Mouse (Mus musculus): Measurements from ENCODE around the gene Klhdc4.

The Klhdc4 gene

DNA sequence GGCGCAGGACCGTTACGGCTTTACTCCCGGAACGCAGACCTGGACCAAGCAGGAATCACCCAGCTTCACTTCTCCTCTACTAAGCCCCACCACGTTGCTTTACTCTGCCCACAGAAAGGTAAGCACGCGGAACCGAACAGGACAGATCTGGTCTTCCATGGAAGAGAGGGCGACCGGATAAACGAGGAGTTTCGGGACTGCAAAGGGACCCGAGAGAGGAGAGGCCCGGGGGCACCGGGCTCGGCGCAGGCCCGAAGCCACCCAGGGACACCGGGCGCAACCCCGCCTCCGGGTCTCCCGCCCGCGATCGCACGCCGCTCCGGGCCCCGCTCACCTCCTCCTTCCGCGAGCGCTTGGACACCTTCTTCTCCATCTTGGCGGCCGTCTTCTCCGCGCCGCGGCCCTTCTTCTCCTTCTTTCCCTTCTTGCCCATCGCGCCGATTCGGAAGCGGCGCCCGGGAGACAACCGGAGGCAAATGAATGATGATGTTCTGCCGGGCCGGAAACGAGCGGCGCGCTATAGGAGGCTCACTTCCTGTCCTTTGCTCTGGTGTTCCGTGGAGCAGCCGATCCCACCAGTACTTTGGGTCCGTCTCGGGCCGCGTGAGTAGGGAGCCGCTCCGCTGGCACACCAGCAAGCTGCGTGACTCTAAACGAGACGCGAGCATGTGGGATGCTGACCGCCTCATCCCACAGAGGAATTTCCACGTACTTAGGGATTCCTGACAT lies at the start of gene Klhdc4:
TSS of gene Klhdc4 (minus strand) at position 522 of the 729 bp plus-strand sequence.
- peak; percentile 90 for DNase-seq

DNA sequence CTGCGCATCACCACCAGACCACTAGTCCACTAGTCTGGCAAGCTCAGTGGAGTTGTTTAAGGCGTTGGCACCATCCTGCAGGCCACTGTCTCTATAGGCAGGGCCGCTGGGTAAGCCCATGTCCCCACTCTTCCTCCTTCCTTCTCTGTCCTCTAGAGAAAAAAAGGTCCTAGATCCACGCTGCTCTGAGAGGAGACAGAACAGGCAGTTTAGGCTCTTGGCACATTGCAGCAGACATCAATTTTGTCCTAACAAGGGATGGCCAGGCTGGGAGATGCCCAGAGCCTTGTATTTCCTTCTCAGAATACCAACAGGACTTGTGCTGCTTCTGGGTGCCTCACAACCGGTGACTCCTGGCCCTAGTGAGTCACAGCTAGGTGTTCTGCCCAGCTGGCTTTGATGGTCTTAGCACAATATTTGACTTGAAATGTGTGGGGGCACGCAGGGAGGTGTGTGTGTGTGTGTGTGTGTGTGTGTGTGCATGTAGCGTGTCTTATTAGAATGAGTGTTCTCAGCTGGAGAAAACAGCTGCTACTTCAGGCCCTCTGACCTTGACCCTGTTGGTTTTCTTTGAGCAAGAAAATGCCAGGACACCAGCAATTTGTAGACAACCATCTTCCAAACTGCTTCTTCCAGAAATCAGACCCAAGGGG lies 48.6 kb upstream of the Klhdc4 start:
- peak; percentile 37 for DNase-seq

DNA sequence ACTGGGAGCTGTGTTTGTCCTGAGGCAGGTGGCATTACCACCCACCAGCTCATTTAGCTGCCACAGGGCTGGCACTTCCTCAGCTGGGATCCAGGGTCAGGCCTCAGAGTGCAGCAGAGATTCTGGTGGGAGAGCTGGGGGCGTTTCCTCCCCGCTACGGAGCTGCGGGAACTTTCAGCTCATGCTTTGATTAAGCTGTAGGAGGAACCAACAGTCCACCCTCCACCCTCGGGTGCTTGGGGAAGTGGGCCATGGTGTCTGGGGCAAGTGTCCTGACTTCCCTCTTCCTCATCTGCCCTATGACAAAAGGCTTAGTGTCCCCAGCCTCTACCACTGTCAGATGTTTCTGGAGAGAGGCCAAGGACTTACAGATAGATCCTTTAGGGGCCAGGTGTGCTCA lies 47.8 kb upstream of the Klhdc4 start:
- DNase-seq, result peak; percentile 18

DNA sequence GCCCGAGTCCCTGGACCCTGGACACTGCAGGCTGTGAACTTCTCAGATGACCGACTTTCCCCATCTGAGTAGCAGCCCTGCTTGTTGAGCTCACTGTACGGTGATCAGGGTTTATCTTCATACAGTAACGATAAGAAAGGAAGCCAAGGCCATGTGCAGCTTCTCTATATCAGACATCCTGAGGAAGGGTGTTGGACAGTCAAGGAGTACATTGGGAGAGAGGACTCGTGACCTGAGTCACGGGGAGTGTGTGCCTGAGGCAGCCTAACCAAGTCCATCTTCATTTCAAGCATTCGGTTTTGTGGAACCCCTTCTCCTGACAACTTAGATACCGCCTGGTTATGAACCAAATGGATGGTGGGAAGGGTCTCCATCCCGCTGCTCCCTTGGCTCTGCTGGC lies 46.1 kb upstream of the Klhdc4 start:
- DNase-seq, result no peak

DNA sequence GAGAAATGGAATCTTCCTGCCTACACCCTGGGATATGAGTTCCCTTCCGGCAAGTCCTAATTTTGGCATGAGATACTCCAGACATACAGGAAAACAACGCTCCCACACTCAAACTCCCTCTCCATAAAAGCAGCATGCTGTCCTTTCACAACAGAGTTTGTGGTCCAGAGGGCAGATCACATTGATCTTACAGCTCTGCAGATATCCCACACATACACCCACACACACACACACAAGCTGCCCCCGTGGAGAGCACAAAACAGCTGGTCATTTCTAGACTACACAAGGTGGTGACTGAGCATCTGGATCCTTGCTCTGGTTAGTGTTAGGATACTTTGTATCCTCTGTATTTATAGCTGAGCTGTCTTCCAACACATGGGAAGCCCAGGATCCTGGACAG lies 45.7 kb upstream of the Klhdc4 start:
- DNase-seq, result no peak

DNA sequence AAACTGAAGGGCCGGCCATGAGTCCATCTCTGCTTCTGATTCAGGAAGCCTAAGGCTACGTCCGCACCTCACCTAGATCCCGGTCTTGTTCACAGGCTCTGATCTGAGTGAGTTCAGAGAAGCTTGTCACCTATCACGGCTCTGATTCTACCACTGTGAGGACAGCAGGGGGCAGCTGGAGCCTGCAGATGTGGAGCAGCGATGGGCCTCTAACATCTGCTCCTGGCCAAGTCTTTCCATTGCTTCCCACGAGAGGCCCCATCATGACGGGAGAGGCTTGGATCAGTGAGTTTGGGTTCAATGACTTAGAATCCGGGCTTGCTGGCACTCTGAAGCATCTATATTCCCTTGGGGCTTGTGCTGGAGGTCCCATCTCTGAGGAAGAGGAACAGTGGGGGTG lies 44.7 kb upstream of the Klhdc4 start:
- peak; percentile 64 for DNase-seq

DNA sequence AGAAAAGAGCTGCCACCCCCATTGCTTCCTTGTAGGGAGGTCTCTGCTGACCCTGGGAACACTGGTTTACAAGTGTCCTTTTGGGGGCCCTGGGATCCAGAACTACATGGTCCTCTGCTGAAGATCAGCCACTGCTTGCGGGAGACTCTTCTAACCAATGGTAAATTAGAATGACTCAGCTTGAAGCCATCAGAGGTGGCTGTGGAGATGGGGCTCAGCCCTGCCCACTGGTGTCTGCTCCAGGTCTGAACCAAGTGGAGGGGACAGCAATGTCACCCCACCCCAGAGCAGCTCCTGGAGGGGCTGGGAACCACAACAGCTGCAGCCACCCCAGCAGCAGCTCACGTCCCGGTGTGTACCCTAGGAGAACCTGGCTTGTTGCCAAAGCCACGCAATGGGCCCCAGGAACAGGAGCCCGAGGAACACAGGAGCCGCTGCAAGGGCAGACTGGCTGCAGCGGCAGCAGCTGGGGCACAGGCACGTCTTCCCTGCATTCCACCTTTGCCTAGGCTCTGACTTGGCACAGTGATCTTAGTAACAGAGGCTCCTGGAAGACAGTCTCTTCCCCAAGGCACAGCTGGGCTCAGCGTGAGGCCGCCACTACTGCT lies 42.6 kb upstream of the Klhdc4 start:
- DNase-seq, result no peak

DNA sequence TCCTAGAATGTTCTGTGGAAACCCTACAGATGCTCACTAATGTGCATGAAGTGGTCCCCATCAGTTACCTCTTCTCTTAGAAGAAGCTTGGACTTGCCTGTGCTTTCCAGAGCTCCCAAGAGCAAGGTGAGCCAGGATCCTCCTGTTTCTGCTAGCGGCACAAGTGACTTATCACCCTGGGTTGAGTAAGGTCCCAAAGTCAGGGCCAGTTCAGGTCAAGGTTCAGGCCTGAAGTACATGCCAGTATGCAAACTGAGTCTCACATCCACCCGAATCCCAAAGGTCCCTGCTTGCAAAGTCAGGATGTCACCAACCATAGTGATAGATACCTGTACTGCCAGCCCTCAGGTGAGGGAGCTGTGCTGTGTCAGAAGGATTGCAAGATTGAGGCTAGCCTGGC lies 40.8 kb upstream of the Klhdc4 start:
- no peak for DNase-seq

DNA sequence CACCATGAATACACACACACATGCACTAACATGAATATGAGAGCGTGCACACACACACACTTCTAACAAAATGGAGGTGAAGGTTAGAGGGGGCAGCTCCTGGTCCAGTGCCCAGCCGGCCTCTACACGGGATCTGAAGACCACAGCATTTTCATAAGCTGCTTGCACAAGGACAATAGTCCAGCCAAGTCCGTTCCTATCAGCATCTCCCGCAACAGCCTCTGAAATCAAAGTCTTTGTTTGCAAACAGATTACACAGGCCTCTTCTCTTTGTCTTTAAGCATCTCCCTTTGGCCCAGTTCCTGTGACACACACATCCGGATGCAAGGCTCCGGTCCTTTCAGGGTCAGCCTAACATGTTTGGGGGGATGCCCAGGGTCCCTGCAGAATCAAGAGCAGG lies 39.5 kb upstream of the Klhdc4 start:
- no peak for DNase-seq

DNA sequence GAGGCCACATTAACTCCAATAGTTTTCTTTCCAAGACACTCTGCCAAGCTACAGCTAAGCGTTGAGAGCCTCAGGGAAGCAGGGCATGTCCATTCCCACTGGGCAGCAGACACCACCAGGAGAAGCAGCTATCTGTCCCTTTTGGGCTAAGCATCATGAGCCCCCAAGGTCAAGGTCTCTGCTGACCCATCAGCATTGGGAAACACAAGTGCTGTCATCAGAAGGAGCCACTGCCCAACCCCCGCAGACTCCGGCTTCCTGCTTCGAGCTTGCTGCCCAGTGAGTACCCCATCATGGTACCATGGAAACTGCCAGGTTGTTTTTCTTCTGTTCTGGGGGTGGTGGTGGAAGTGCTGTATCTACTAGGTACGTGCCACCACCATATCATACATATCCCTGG lies 38.8 kb upstream of the Klhdc4 start:
- no peak for DNase-seq

DNA sequence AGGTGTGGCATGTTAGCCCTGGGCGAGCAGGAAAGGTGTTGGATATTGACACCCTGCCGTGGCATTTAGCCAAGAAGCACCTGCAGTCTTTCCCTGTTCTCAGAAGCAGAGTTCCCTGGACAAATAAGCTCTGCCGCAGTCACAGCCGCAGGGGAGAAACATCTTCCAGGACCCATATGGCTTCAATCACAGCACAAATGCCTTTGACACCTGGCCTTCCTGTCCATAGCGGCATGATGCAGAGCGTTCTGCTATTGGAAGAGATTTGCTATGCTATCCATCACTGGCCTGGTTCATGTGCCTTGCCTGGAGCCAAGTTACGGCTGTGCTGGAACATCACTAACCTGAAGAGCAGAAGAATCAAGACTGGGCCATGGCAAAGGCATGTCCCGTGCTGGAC lies 36.0 kb upstream of the Klhdc4 start:
- DNase-seq, result no peak

DNA sequence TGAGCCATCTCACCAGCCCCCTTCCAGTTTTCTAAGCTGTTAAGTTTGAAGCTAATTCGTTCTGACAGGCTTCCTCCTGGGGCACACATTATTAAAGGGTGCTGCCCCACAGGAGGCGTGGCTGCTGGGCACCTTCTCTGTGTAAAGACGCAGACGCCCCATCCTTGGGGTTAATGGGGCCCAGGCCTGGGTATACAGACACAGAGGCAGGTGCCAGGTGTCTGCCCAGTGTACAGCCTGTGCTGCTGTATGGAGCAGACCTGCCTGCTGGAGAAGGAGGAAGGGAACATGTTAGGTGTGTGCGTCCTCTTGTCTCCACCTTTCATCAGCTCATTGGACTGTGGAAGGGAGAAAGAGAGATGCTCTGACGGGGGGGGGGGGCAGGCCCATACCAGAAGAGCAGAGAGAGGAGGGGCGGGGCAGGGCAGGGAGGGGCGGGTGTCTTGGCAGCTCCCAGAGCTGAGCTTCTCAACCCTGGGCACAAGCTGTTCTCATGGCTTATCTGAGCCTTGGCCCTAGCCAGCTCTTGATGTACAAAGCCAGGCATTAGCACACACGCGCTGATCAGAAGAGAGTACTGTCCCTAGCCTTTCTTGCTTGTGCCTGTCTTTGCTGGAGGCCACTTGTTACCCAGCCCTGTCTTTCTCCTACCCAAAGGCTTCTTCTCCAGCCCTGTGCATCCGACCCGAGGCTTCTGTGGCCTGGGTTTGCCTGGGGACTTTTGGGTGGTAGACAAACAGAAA lies 32.6 kb upstream of the Klhdc4 start:
- DNase-seq, result no peak

DNA sequence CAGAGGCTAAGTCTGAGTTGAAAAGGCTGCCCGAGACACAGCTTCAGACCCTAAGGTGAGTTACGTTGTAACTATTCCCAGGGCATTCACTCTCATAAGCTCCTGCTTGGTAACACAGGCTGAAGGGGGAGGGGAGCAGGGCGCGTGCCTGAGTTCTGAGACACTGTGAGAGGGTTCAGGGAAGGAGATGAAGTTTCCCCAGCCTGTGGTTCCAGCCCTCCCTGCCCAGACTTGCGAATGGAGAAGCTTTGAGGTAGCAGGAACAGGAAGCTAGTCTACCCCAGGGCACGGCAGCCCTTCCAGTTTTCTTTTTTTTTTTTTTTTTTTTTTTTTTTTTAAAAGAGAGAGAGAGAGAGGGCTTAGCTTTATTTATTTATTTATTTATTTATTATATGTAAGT lies 31.9 kb upstream of the Klhdc4 start:
- peak; percentile 30 for DNase-seq

DNA sequence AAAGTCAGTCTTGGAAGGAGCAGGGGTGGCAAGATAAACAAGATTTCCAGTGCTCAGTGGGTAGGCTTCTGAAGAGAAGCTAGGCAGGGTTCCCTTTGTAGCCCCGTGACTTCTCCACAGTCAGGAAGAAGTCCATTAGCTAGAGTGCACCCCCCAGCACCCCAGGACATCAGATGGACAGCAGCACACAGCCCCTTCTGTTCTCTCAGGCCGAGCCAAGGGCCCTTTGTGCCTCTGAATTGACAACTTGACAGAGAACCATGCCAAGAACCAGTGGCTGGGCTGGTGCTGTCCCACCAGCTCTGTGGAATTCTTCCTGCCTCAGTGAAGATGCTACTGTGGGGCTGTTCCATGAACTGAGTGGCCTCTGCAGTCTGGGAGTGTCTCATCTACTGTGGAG lies 28.4 kb upstream of the Klhdc4 start:
- DNase-seq, result no peak

DNA sequence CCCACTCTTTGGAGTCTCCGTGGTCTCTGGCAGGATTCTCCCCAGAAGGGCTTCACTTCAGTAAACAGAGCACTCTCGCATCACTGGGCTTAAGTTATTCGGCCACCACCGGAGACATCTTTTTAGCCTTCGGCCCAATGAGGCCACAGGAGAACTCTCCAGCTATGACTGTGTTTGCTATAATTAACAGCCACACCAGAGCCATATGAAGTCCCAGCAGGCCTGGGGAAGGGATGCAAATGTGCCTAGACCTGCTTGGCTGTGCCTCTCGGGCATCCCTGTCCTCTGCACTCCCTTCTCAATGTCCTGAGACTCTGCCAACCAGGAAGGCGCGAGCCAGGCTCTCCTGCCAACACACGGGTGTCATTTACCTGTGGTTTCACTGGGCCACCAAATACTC lies 28.0 kb upstream of the Klhdc4 start:
- DNase-seq, result no peak

DNA sequence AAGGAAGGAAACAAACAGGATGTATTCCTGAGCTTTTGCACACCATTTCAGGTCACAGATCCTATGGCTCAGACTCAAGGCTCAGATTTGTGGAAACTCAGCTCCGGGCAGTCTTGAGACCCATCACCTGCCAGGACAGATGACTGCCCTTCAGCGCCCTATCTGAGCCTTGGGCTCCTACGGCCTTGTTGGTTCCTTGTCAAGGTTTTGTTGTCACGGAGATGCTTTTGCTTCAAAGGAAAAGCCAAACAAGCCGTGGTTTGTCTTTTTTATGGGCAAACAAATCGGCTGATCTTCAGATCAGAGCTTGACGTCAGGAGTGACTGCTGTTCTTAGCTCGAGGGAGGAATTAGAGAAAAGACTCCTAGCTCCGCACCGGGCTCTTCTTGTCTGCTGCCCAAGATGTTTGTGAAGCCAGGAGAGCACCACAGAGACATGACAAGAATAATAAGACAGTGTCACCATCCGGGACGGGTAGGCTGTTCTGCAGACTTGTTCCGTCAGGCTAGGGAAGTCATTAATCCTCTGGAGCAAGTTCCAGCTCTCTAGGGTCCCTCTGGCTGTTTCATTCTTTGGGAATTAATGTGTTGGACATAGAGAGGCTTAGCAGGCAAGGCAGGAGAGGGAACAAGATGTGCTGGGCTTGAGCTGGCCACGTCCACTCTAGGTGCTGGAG lies 26.8 kb upstream of the Klhdc4 start:
- no peak for DNase-seq

DNA sequence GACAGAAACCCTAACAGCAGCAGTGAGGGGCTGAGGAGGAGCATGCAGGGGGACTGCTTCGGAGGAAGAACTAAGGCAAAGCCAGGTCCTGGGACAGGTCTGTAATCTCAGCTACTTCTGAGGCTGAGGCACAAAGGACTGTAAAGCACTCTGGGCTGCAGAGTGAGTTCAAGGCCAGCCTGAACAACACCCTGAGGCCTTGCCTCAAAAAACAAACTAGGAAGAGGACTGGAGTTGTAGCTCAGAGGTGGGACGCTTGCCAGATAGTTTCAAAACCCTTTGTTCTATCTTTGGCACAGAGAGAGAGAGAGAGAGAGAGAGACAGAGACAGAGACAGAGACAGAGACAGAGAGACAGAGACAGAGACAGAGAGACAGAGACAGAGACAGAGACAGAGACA lies 24.2 kb upstream of the Klhdc4 start:
- DNase-seq, result no peak

DNA sequence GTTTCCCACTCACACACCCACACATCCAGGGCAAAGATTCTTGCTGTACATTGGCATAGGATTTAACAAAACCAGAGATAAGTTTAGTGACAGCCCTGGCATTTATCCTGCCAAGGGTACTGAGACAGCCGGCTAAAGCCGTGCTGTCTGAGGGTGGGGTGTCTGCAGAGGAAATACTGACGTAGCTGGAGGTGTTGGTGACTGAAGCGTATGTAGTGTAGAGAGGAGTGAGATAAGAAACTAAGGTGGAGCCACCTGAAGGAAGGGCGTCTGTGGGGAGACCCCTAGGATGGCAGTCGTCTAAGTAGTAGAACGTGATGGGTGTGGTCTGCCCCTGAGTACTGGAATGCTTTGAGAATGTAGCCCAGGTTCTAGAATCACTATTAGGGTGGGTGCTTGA lies 23.1 kb upstream of the Klhdc4 start:
- no peak for DNase-seq

DNA sequence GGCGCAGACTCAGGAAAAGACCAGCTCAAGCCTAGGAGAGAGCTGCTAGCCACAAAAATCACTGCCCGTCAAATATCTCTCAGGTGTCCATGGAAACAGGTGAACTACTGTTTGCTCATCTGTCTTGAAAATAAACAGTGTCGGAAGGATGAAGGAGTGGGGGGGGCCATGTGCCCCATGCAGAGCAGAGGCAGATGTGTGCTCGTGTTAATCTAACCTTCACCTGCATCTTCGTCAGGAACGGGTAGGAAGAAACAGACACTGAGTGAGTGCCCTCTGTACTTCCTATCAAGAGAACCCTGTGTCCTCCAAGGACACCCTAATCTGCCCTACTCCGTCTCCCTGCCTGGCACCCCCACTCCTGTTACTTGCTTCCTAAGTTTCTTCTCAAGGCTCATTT lies 22.3 kb upstream of the Klhdc4 start:
- no peak for DNase-seq

DNA sequence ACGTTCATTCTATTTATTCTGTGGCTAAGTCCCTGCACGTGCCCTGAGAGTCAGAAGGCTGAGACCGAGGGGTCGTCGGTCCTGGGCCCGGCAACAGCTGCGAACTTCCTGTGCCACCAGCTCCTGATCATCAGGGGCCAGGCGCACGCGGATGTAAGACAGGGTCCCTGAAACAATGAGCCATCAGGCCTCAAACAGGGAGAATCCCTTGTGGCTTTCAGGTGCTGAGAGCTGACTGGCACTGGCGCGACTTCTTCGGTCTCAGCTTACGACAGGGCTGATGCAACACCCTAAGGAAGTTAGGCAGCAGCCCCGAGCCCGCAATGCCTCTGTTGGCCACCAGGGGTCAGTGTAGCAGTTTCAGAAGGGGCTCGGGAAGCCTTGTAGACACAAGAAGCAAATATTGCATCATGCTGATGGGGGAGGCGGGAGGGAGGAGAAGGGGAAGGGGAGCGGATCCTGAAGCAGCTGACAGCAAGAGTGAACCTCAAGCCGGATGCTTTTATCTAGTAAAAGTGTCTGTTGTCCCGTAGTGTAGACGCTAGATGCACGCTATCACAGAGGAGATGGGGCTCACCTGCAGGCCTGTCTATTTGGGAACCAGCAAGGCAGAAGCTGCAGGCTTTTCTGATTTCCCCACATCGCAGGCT lies 21.6 kb upstream of the Klhdc4 start:
- DNase-seq, result peak; percentile 99

DNA sequence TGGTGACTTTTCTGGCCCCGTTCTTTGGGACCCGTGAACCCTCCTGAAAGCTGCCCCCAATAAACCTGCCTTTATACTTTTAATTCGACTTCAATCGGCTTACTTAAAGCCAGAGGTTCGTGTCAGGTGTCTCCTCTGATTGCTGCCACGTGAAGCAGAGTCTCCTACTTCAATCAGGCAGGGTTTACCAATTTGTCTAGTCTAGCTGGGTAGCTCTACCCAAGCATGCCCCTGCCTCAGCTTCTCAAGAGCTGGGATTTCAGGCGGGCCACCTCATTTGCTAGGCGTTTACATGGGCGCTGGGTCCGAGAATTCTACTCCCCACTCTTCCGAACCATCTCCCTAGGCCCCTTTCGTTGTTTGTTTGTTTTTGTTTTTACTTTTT lies 21.1 kb upstream of the Klhdc4 start:
- DNase-seq, result no peak

DNA sequence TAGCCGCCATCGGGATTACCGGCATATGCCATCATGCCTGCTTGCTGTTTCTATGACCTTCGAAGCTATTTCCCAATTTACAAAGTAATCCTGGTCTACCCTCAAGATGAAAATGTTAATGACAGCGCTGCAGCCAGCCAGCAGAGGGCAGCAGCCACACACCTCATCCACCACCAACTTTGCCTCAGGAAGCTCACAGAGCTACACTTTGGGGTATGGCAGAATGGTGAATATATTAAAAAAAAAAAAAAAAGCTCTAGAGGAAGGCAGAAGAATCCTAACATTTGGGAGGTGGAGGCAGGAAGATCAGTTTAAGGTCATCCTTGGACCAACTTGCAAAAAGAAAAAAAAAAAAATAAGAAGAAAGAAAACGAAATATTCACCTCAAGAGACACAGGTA lies 20.6 kb upstream of the Klhdc4 start:
- DNase-seq, result peak; percentile 70

DNA sequence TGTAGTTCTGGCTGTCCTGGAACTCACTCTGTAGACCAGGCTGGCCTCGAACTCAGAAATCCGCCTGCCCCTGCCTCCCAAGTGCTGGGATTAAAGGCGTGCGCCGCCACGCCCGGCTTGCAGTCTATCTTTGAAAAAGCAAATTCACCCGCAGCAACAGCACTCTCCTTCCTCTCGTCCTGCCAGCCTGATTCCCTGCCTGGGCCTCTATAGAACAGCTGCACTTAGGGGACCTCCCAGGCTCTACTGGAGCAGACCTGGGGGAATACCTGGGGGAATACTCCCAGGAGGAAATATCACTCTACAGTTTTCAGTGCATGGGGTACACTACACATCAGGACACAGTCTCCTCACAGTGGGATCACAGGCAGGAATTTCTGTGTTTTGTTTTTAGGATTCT lies 19.9 kb upstream of the Klhdc4 start:
- DNase-seq, result no peak

All from lung, postnatal 14 days (tissue).